Mouse (Mus musculus): ENCODE results near the gene Plcz1. TPM values are rescaled to one million over a fixed set of nuclear protein-coding genes. Genes with fewer than 3 reads are reported as not detected.

The Plcz1 gene
- polyA plus RNA-seq, 1 experiment from 2014 or later, result 0.08 TPM

DNA sequence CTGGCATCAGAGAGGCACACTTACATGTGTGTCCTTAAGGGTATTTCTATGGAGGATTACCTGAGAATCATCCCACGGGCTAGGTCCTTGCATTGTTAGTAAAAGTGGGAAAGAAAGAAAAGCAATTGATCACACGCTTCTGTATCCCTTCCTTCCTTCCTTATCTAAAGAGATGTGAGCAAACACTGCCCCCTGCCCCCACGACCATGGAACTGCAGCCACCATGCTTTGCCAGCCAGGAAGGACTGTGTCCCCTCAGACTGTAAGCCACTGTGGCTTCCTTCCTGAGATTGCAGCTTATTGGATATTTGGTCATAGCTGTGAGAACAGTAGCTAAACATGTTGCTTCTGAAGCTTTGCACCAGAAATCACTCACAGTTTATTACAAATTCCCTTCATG, 36.1 kb downstream of the Plcz1 start:
- Histone ChIP-seq H3K4me2 (ENCODE audit: low read depth, low read length) (no peak overlapping the region), H3K27ac (ENCODE audit: low read length) (no peak overlapping the region), H3K9ac (ENCODE audit: low read length) (no peak overlapping the region), H3K27me3 (ENCODE audit: control insufficient read depth, insufficient read depth, low read length) (no peaks in the 10 kb centered on the region), H3K36me3 (ENCODE audit: control insufficient read depth, insufficient read depth, low read length) (no peaks in the 10 kb centered on the region), H3K4me1 (ENCODE audit: control insufficient read depth, insufficient read depth, low read length) (no peaks in the 10 kb centered on the region), H3K9me3 (replicated peaks; ENCODE audit: control insufficient read depth, low read length) (no peaks in the 10 kb centered on the region), H3K4me3 (replicated peaks; ENCODE audit: low read length) (no peak overlapping the region)
- ATAC-seq (ENCODE audit: insufficient read depth, low FRiP score), result no peak
- 80% methylated on average over 3 of the region's 3 CpGs for WGBS

DNA sequence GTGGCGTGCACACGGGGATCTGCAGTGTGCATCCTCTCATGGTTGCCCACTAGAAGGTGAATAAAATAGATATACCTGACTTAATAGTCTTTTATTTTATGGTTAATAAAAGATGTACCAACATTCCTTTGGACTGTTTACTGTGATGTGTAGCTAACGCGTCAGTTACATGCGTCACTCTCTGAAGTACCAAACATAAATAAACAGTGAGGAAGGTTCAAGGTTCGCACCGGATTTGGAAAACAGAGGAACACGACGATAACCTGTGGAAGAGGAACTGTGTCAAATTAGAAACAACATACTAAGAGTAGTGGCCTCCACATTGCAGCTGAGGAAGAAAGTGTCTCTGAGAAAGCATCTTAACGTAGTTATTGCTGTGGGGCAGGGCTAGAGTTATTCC, 51.7 kb downstream of the Plcz1 start:
- H3K4me3 ChIP-seq (replicated peaks; ENCODE audit: low read length), result no peak overlapping the region
- no peaks in the 10 kb centered on the region for H3K36me3 ChIP-seq (ENCODE audit: control insufficient read depth, insufficient read depth, low read length)
- H3K9ac ChIP-seq (ENCODE audit: low read length), result no peak overlapping the region
- H3K9me3 ChIP-seq (replicated peaks; ENCODE audit: control insufficient read depth, low read length), result no peaks in the 10 kb centered on the region
- no peak overlapping the region for H3K27ac ChIP-seq (ENCODE audit: low read length)
- H3K4me1 ChIP-seq (ENCODE audit: control insufficient read depth, insufficient read depth, low read length), result no peaks in the 10 kb centered on the region
- no peak for ATAC-seq (ENCODE audit: insufficient read depth, low FRiP score)
- H3K4me2 ChIP-seq (ENCODE audit: low read depth, low read length), result no peak overlapping the region
- no peaks in the 10 kb centered on the region for H3K27me3 ChIP-seq (ENCODE audit: control insufficient read depth, insufficient read depth, low read length)
- WGBS, result 69% methylated on average over 10 of the region's 10 CpGs

DNA sequence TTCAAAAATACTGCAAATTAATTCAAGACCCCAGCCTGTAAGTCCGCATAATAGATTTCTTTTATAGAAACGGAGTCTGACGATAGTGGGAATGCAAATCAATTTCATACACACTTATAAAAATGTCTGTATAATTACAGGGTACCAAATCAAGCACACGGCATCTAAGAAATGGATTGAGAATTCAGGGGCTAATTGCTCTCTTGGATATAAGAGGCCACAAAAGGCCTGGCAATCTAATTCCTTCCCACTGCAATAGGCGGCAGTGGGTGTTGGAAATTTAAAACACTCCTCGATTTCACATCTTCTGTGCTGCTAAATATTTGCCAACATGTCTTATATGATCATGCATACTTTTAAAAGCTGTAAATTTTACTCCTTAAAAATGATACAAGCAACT, 52.2 kb downstream of the Plcz1 start:
- Histone ChIP-seq H3K4me3 (replicated peaks; ENCODE audit: low read length) (no peak overlapping the region), H3K27ac (ENCODE audit: low read length) (no peak overlapping the region), H3K4me2 (ENCODE audit: low read depth, low read length) (no peak overlapping the region), H3K4me1 (ENCODE audit: control insufficient read depth, insufficient read depth, low read length) (no peaks in the 10 kb centered on the region), H3K36me3 (ENCODE audit: control insufficient read depth, insufficient read depth, low read length) (no peaks in the 10 kb centered on the region), H3K9ac (ENCODE audit: low read length) (no peak overlapping the region), H3K9me3 (replicated peaks; ENCODE audit: control insufficient read depth, low read length) (no peaks in the 10 kb centered on the region), H3K27me3 (ENCODE audit: control insufficient read depth, insufficient read depth, low read length) (no peaks in the 10 kb centered on the region)
- 82% methylated on average over 6 of the region's 6 CpGs for WGBS
- ATAC-seq (ENCODE audit: insufficient read depth, low FRiP score), result no peak

DNA sequence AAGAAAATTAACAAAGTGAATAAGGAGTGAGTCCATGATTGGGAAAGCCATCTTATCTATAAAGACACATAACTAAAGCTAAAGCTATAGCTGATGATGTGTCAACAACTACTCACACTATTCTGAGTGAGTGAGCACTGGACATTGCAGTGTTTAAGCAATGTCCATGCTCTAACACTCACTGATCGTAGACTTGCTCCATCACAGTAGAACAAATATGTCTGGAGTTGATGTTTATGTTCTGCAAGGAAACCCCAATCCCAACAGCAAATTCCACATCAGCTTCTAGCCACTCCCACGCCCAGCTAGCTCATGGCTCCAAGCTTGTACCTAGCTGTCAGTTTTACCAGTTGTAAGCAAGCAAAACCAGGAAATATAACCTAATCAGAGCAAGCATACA, 54.7 kb downstream of the Plcz1 start:
- H3K27me3 ChIP-seq (ENCODE audit: control insufficient read depth, insufficient read depth, low read length), result no peaks in the 10 kb centered on the region
- no peak overlapping the region for H3K27ac ChIP-seq (ENCODE audit: low read length)
- no peak overlapping the region for H3K4me3 ChIP-seq (replicated peaks; ENCODE audit: low read length)
- WGBS, result 65% methylated on average over 2 of the region's 2 CpGs
- H3K4me2 ChIP-seq (ENCODE audit: low read depth, low read length), result no peak overlapping the region
- H3K9ac ChIP-seq (ENCODE audit: low read length), result no peak overlapping the region
- no peaks in the 10 kb centered on the region for H3K36me3 ChIP-seq (ENCODE audit: control insufficient read depth, insufficient read depth, low read length)
- no peaks in the 10 kb centered on the region for H3K9me3 ChIP-seq (replicated peaks; ENCODE audit: control insufficient read depth, low read length)
- ATAC-seq (ENCODE audit: insufficient read depth, low FRiP score), result no peak
- H3K4me1 ChIP-seq (ENCODE audit: control insufficient read depth, insufficient read depth, low read length), result no peaks in the 10 kb centered on the region

DNA sequence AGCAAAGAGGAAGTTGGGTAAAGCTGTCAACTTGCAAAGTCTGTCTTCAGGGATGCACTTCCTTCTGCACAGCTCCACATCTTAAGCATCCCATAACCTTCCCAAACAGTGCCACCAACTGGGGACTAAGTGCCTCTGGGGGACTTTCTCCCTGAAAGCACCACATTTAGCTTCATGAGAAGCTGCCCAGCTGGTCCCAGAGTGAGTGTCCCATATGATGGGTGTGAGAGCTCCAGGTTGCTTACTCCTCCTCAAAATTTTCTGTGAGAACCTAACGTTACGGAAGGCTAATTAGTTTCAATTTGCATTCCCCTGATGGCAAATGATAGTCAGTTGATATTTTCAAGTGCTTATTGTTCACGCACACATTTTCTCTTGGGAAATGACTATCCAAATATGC, 57.2 kb downstream of the Plcz1 start:
- ATAC-seq (ENCODE audit: insufficient read depth, low FRiP score), result no peak
- Histone ChIP-seq H3K27me3 (ENCODE audit: control insufficient read depth, insufficient read depth, low read length) (no peaks in the 10 kb centered on the region), H3K27ac (ENCODE audit: low read length) (no peak overlapping the region), H3K36me3 (ENCODE audit: control insufficient read depth, insufficient read depth, low read length) (no peaks in the 10 kb centered on the region), H3K9ac (ENCODE audit: low read length) (no peak overlapping the region), H3K4me2 (ENCODE audit: low read depth, low read length) (no peak overlapping the region), H3K9me3 (replicated peaks; ENCODE audit: control insufficient read depth, low read length) (no peaks in the 10 kb centered on the region), H3K4me1 (ENCODE audit: control insufficient read depth, insufficient read depth, low read length) (no peaks in the 10 kb centered on the region), H3K4me3 (replicated peaks; ENCODE audit: low read length) (no peak overlapping the region)
- 96% methylated on average over 3 of the region's 3 CpGs for WGBS

DNA sequence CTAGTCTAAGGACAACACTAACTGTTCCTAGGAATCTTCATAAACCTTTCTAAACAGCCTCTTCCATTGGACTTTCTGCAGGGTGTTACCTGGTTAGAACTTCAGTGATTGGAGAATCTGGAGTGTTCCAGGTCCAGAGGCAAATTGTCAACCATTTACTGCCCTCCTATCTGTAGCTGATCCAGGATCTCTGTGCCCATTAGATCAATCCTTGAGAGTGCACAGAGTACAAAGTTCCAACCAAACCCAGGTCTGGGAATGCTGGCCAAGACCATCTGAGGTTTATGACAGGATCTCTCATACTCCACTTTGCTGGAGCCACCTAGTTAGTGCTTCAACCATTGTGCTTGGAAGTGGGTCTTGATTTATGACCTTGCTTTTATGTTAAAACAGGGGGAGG, 60.2 kb downstream of the Plcz1 start:
- H3K4me1 ChIP-seq (ENCODE audit: control insufficient read depth, insufficient read depth, low read length), result no peaks in the 10 kb centered on the region
- ATAC-seq (ENCODE audit: insufficient read depth, low FRiP score), result no peak

DNA sequence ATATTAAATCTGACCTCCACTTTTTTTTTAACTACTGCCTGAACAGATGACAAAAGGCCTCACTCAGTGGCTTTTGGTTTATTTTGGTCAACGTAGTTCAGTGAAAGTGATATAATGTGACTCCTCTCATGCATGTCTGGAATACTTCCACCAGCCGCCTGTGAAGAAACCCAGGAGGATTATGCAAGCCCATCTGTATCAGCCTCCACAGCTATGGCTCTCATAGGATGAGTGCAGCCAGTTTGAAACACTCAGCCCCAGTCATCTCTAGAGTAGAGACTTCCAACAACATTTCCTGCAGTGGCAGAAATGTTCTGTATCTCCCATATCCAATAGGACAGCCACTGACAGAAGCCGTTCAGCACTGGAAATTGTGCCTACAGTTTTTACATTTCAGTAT, 63.1 kb downstream of the Plcz1 start:
- no peak overlapping the region for H3K27ac ChIP-seq (ENCODE audit: low read length)
- H3K36me3 ChIP-seq (ENCODE audit: control insufficient read depth, insufficient read depth, low read length), result no peaks in the 10 kb centered on the region
- no peaks in the 10 kb centered on the region for H3K9me3 ChIP-seq (replicated peaks; ENCODE audit: control insufficient read depth, low read length)
- no peaks in the 10 kb centered on the region for H3K4me1 ChIP-seq (ENCODE audit: control insufficient read depth, insufficient read depth, low read length)
- no peak overlapping the region for H3K9ac ChIP-seq (ENCODE audit: low read length)
- H3K27me3 ChIP-seq (ENCODE audit: control insufficient read depth, insufficient read depth, low read length), result no peaks in the 10 kb centered on the region
- peak; percentile 40; the same call in 1 of the 2 replicates for ATAC-seq (ENCODE audit: insufficient read depth, low FRiP score)
- H3K4me3 ChIP-seq (replicated peaks; ENCODE audit: low read length), result no peak overlapping the region
- H3K4me2 ChIP-seq (ENCODE audit: low read depth, low read length), result no peak overlapping the region
- WGBS, result 47% methylated on average over 3 of the region's 3 CpGs

More for the DNA sequence above, 60.2 kb downstream of the Plcz1 start:
- Histone ChIP-seq H3K4me3 (replicated peaks; ENCODE audit: low read length) (no peak overlapping the region), H3K9ac (ENCODE audit: low read length) (no peak overlapping the region), H3K9me3 (replicated peaks; ENCODE audit: control insufficient read depth, low read length) (no peaks in the 10 kb centered on the region), H3K27ac (ENCODE audit: low read length) (no peak overlapping the region), H3K4me2 (ENCODE audit: low read depth, low read length) (no peak overlapping the region), H3K36me3 (ENCODE audit: control insufficient read depth, insufficient read depth, low read length) (no peaks in the 10 kb centered on the region), H3K27me3 (ENCODE audit: control insufficient read depth, insufficient read depth, low read length) (no peaks in the 10 kb centered on the region)

DNA sequence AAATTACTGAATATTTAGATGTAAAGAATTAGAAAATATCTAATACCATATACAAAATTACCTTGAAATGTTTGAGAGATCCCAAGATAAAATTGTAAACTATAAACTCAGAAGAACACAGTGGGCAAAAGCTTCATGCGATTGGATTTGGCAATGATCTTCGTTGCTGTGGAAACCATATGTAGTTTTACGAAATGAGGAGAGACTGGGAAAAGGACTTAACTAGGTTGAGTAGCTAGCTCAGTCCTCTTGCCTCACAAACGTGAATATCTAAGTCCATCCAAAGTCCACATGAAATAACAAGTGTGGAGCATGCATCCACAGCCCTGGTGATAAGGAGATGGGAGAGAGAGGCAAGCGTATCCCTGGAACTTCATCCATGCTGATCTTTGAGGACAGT, 66.6 kb downstream of the Plcz1 start:
- no peaks in the 10 kb centered on the region for H3K27me3 ChIP-seq (ENCODE audit: control insufficient read depth, insufficient read depth, low read length)
- no peaks in the 10 kb centered on the region for H3K9me3 ChIP-seq (replicated peaks; ENCODE audit: control insufficient read depth, low read length)
- H3K9ac ChIP-seq (ENCODE audit: low read length), result no peak overlapping the region
- WGBS, result 81% methylated on average over 5 of the region's 5 CpGs
- H3K36me3 ChIP-seq (ENCODE audit: control insufficient read depth, insufficient read depth, low read length), result no peaks in the 10 kb centered on the region
- H3K4me1 ChIP-seq (ENCODE audit: control insufficient read depth, insufficient read depth, low read length), result no peaks in the 10 kb centered on the region
- H3K4me3 ChIP-seq (replicated peaks; ENCODE audit: low read length), result no peak overlapping the region
- ATAC-seq (ENCODE audit: insufficient read depth, low FRiP score), result no peak
- H3K27ac ChIP-seq (ENCODE audit: low read length), result no peak overlapping the region
- no peak overlapping the region for H3K4me2 ChIP-seq (ENCODE audit: low read depth, low read length)

DNA sequence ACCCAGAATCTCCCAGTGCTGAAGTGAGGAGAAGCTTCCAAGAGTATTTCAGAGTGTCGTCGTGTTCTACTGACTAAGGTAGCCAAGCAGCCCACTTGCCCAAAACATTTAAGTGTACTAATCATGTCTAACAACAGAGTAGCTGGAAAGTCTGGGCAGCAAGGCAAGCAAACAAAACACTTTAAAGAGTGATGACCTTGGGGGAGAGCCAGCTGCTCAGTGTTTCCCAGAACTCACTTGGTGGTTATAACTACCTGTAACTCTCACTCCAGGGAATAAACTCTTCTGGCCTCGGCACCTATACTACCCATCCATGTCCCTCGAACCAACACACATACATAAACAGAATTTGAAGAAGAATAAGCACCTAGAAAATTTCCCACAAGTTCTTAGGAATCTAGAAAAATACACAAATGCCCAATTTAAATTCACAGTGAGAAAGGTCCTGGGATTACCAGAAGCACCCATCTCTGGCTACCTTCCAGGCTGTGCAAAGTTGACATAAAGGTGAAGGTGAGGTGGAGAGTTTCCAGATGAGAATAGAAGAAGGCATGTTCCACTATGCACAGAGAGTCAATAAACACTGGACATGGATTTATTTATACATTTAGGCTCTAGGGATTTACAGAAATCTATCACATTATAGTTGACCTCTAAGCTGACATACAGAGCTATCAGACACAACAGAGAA, 69.5 kb downstream of the Plcz1 start:
- ATAC-seq (ENCODE audit: insufficient read depth, low FRiP score), result no peak
- H3K27ac ChIP-seq (ENCODE audit: low read length), result no peak overlapping the region
- H3K4me3 ChIP-seq (replicated peaks; ENCODE audit: low read length), result no peak overlapping the region
- no peaks in the 10 kb centered on the region for H3K36me3 ChIP-seq (ENCODE audit: control insufficient read depth, insufficient read depth, low read length)
- WGBS, result 71% methylated on average over 4 of the region's 4 CpGs
- no peak overlapping the region for H3K4me2 ChIP-seq (ENCODE audit: low read depth, low read length)
- no peaks in the 10 kb centered on the region for H3K9me3 ChIP-seq (replicated peaks; ENCODE audit: control insufficient read depth, low read length)
- no peaks in the 10 kb centered on the region for H3K27me3 ChIP-seq (ENCODE audit: control insufficient read depth, insufficient read depth, low read length)
- H3K9ac ChIP-seq (ENCODE audit: low read length), result no peak overlapping the region
- H3K4me1 ChIP-seq (ENCODE audit: control insufficient read depth, insufficient read depth, low read length), result no peaks in the 10 kb centered on the region

Data from stomach, embryonic 16.5 days (tissue).